Mouse (Mus musculus): ENCODE measurements around the gene Srcap. TPM values are rescaled to one million over a fixed set of nuclear protein-coding genes. Genes with fewer than 3 reads are reported as not detected.

Gene Srcap
- polyA plus RNA-seq, 1 experiment, result 1.5 TPM

GRCm38 (mm10) chr7:127602903-127603302 lies 91.1 kb downstream of the Srcap start:
- Histone ChIP-seq H3K36me3 (ENCODE audit: control insufficient read depth) (peaks cover 73% of the 10 kb centered on the region), H3K27me3 (ENCODE audit: control insufficient read depth) (no peaks in the 10 kb centered on the region), H3K4me3 (replicated peaks) (no peak overlapping the region), H3K4me1 (ENCODE audit: control insufficient read depth) (peaks cover 2% of the 10 kb centered on the region; the same call in 1 of the 2 replicates), H3K9me3 (ENCODE audit: control insufficient read depth, low read length) (no peaks in the 10 kb centered on the region)
- TF ChIP-seq GATA1 (IDR thresholded peaks at IDR 0.05; ENCODE audit: low read length) (no peak), TAL1 (IDR thresholded peaks at IDR 0.05; ENCODE audit: low read length) (no peak)

GRCm38 (mm10) chr7:127604256-127604655 lies 92.5 kb downstream of the Srcap start:
- Histone ChIP-seq H3K4me1 (ENCODE audit: control insufficient read depth) (peaks cover 2% of the 10 kb centered on the region; the same call in 1 of the 2 replicates), H3K36me3 (ENCODE audit: control insufficient read depth) (peaks cover 60% of the 10 kb centered on the region), H3K9me3 (ENCODE audit: control insufficient read depth, low read length) (no peaks in the 10 kb centered on the region), H3K27me3 (ENCODE audit: control insufficient read depth) (no peaks in the 10 kb centered on the region), H3K4me3 (replicated peaks) (no peak overlapping the region)
- TF ChIP-seq GATA1 (IDR thresholded peaks at IDR 0.05; ENCODE audit: low read length) (no peak), TAL1 (IDR thresholded peaks at IDR 0.05; ENCODE audit: low read length) (no peak)

GRCm38 (mm10) chr7:127607150-127607549 lies 95.4 kb downstream of the Srcap start:
- Histone ChIP-seq H3K4me1 (ENCODE audit: control insufficient read depth) (peaks cover 2% of the 10 kb centered on the region; the same call in 1 of the 2 replicates), H3K27me3 (ENCODE audit: control insufficient read depth) (no peaks in the 10 kb centered on the region), H3K36me3 (ENCODE audit: control insufficient read depth) (peaks cover 57% of the 10 kb centered on the region), H3K4me3 (replicated peaks) (no peak overlapping the region), H3K9me3 (ENCODE audit: control insufficient read depth, low read length) (peaks cover 14% of the 10 kb centered on the region)
- TF ChIP-seq TAL1 (IDR thresholded peaks at IDR 0.05; ENCODE audit: low read length), result no peak
- no peak for TF ChIP-seq GATA1 (IDR thresholded peaks at IDR 0.05; ENCODE audit: low read length)

Other genes with a start within 250 kb of the Srcap start
- 1.4 and 1.5 TPM in 2 replicates for gene Sephs2, start 237.9 kb upstream of the Srcap start, polyA plus RNA-seq (2012)
- gene Itgal, start 215.7 kb upstream of the Srcap start, polyA plus RNA-seq (2012), result 0.06 TPM in 2 replicates
- 0.17 and 0.26 TPM in 2 replicates for gene Zfp768, start 166.4 kb upstream of the Srcap start, polyA plus RNA-seq (2012)
- 0.08 TPM in 1 of 2 replicates, not detected in the other for gene Zfp747, start 135.9 kb upstream of the Srcap start, polyA plus RNA-seq (2012)
- 0.02 TPM in 2 replicates for gene 9130019O22Rik, start 124.8 kb upstream of the Srcap start, polyA plus RNA-seq (2012)
- 0.06 TPM in 1 of 2 replicates, not detected in the other for gene E430018J23Rik, start 118.4 kb upstream of the Srcap start, polyA plus RNA-seq (2012)
- gene Zfp764, start 105.2 kb upstream of the Srcap start, polyA plus RNA-seq (2012), result 0.04 TPM in 1 of 2 replicates, not detected in the other
- 2.3 and 2.4 TPM in 2 replicates for gene Zfp688, start 89.9 kb upstream of the Srcap start, polyA plus RNA-seq (2012)
- gene Zfp689, start 62.8 kb upstream of the Srcap start, polyA plus RNA-seq (2012), result 2.1 and 3.0 TPM in 2 replicates
- gene Prr14, start 52.4 kb upstream of the Srcap start, polyA plus RNA-seq (2012), result 11.7 and 14.3 TPM in 2 replicates
- gene Fbrs, start 32.8 kb upstream of the Srcap start, polyA plus RNA-seq (2012), result 36.3 and 37.8 TPM in 2 replicates
- gene Gm42715, start 7.6 kb downstream of the Srcap start, polyA plus RNA-seq (2012), result 7.0 and 7.8 TPM in 2 replicates
- 0.61 and 0.75 TPM in 2 replicates for gene Tmem265, start 49.4 kb downstream of the Srcap start, polyA plus RNA-seq (2012)
- gene Phkg2, start 61.4 kb downstream of the Srcap start, polyA plus RNA-seq (2012), result 5.4 and 7.7 TPM in 2 replicates
- gene Ccdc189, start 76.6 kb downstream of the Srcap start, polyA plus RNA-seq (2012), result 7.1 and 8.9 TPM in 2 replicates
- gene Rnf40, start 76.8 kb downstream of the Srcap start, polyA plus RNA-seq (2012), result 4.4 and 5.0 TPM in 2 replicates
- 0.11 and 0.15 TPM in 2 replicates for gene Zfp629, start 103.8 kb downstream of the Srcap start, polyA plus RNA-seq (2012)
- 16.0 and 17.8 TPM in 2 replicates for gene Bcl7c, start 196.9 kb downstream of the Srcap start, polyA plus RNA-seq (2012)
- gene Ctf1, start 200.8 kb downstream of the Srcap start, polyA plus RNA-seq (2012), result 0.06 TPM in 1 of 2 replicates, not detected in the other
- gene Ctf2, start 220.2 kb downstream of the Srcap start, polyA plus RNA-seq (2012), result 0.02 TPM in 1 of 2 replicates, not detected in the other
- 8.2 and 9.9 TPM in 2 replicates for gene Fbxl19, start 232.6 kb downstream of the Srcap start, polyA plus RNA-seq (2012)